Mouse (Mus musculus) left cerebral cortex, postnatal 14 days (tissue): Measurements from ENCODE around the gene Nr3c2. TPM values are rescaled to one million over a fixed set of nuclear protein-coding genes. Genes with fewer than 3 reads are reported as not detected.

Experiments
- DNase-seq, 2 experiments: peaks; one replicate each; pipeline ENCODE4 v3.0.0; 2021 to 2022; ENCODE audit warnings: low spot score in 2 of 2, mixed read lengths in 1 of 2
- intact Hi-C: fragments of 180-260 bp; cut with DNase I; formaldehyde crosslinking; loops from one replicate; pipeline ENCODE4 v1.15.1; 2025
- total RNA-seq, 2 experiments: library from RNA; stranded (reverse); gene quantifications; 2 replicates each; pipeline ENCODE4 v1.2.3; 2021

Nr3c2 gene
- total RNA-seq, 2 experiments from 2014 or later: 26.8 to 29.3 TPM

- intact Hi-C loops: no loop called here
- peak; percentile 20 to 23 for DNase-seq
These were observed 233.8 kb downstream of the Nr3c2 start for GRCm38 (mm10) chr8:77132903-77133637.

GRCm38 (mm10) chr8:77133797-77134385 lies 234.6 kb downstream of the Nr3c2 start:
- no peak for DNase-seq
- intact Hi-C loops: no loop called here

GRCm38 (mm10) chr8:77145285-77145684 lies 246.0 kb downstream of the Nr3c2 start:
- intact Hi-C loops: no loop called here
- DNase-seq: no peak

GRCm38 (mm10) chr8:77154496-77154895 lies 255.3 kb downstream of the Nr3c2 start:
- no peak for DNase-seq
- intact Hi-C loops: no loop called here

GRCm38 (mm10) chr8:77169320-77169719 lies 270.1 kb downstream of the Nr3c2 start:
- no peak for DNase-seq
- intact Hi-C loops: no loop called here

GRCm38 (mm10) chr8:77169757-77170438 lies 270.7 kb downstream of the Nr3c2 start:
- DNase-seq: no peak
- intact Hi-C loops: no loop called here

- intact Hi-C loops: no loop called here
- DNase-seq: no peak
These were observed 271.2 kb downstream of the Nr3c2 start for GRCm38 (mm10) chr8:77170439-77170759.

GRCm38 (mm10) chr8:77173075-77173657 lies 273.9 kb downstream of the Nr3c2 start:
- intact Hi-C loops: no loop called here
- no peak for DNase-seq

- intact Hi-C loops: no loop called here
These were observed 274.5 kb downstream of the Nr3c2 start for GRCm38 (mm10) chr8:77173736-77174135.

GRCm38 (mm10) chr8:77175471-77175870 lies 276.2 kb downstream of the Nr3c2 start:
- intact Hi-C loops: no loop called here
- DNase-seq: no peak

More at GRCm38 (mm10) chr8:77173736-77174135, 274.5 kb downstream of the Nr3c2 start:
- DNase-seq: no peak

GRCm38 (mm10) chr8:77176343-77176742 lies 277.1 kb downstream of the Nr3c2 start:
- DNase-seq: no peak
- intact Hi-C loops: no loop called here

- DNase-seq: no peak
- intact Hi-C loops: no loop called here
These were observed 286.6 kb downstream of the Nr3c2 start for GRCm38 (mm10) chr8:77185816-77186215.

GRCm38 (mm10) chr8:77186914-77187536 lies 287.8 kb downstream of the Nr3c2 start:
- DNase-seq: no peak
- intact Hi-C loops: no loop called here

GRCm38 (mm10) chr8:77187748-77188147 lies 288.5 kb downstream of the Nr3c2 start:
- intact Hi-C loops: no loop called here
- no peak for DNase-seq

GRCm38 (mm10) chr8:77188298-77188697 lies 289.1 kb downstream of the Nr3c2 start:
- no peak for DNase-seq
- intact Hi-C loops: no loop called here

- peak; percentile 28 to 57 for DNase-seq
- intact Hi-C loops: no loop called here
These were observed 290.1 kb downstream of the Nr3c2 start for GRCm38 (mm10) chr8:77189318-77189717.

GRCm38 (mm10) chr8:77190393-77190792 lies 291.2 kb downstream of the Nr3c2 start:
- intact Hi-C loops: no loop called here
- DNase-seq: no peak

- intact Hi-C loops: no loop called here
- DNase-seq: no peak
These were observed 310.1 kb downstream of the Nr3c2 start for GRCm38 (mm10) chr8:77209297-77209696.

- intact Hi-C loops: no loop called here
- no peak for DNase-seq
These were observed 314.7 kb downstream of the Nr3c2 start for GRCm38 (mm10) chr8:77213893-77214464.

- DNase-seq: peak; percentile 32 to 44
- intact Hi-C loops: no loop called here
These were observed 315.4 kb downstream of the Nr3c2 start for GRCm38 (mm10) chr8:77214665-77215064.
